Mouse (Mus musculus) heart, postnatal 36 days (tissue): ENCODE data around the gene Gm21983. TPM values are rescaled to one million over a fixed set of nuclear protein-coding genes. Genes with fewer than 3 reads are reported as not detected.

Experiments
- DNase-seq, 2 experiments: peaks; one replicate each; pipeline ENCODE4 v3.0.0; 2021 to 2022
- intact Hi-C: fragments of 180-260 bp; cut with DNase I; formaldehyde crosslinking; loops from one replicate; pipeline ENCODE4 v1.15.1; 2025
- total RNA-seq, 2 experiments: library from RNA; stranded (reverse); gene quantifications; 2 replicates each; pipeline ENCODE4 v1.2.3; 2021

Gm21983 gene
- total RNA-seq, 2 experiments from 2014 or later, result not detected

- no peak for DNase-seq
- intact Hi-C loops, result no loop called here
Measured at GRCm38 (mm10) chr7:27189271-27189931, 8.5 kb upstream of the Gm21983 start.

- intact Hi-C loops, result no loop called here
- no peak for DNase-seq
Measured at GRCm38 (mm10) chr7:27185986-27186385, 5.1 kb upstream of the Gm21983 start.

GRCm38 (mm10) chr7:27184964-27185363 lies 4.1 kb upstream of the Gm21983 start:
- intact Hi-C loops, result no loop called here

GRCm38 (mm10) chr7:27182498-27182897 lies 1.6 kb upstream of the Gm21983 start:
- intact Hi-C loops, result no loop called here
- no peak for DNase-seq

More at GRCm38 (mm10) chr7:27184964-27185363, 4.1 kb upstream of the Gm21983 start:
- DNase-seq, result peak in 1 of 2 experiments; percentile 41

- peak in 1 of 2 experiments; percentile 69 for DNase-seq
- intact Hi-C loops, result loop anchor here (1.0 kb wide), 1 partner anchor 12 kb away; no protein-coding TSS in a partner anchor
Measured at GRCm38 (mm10) chr7:27180036-27180435, 850 bp downstream of the Gm21983 start.

- intact Hi-C loops, result loop anchor here (1.0 to 2.0 kb wide), 2 partner anchors 16 to 17 kb away; partner anchors contain the start of gene BC024978
- no peak for DNase-seq
Measured at GRCm38 (mm10) chr7:27179217-27179918, 1.5 kb downstream of the Gm21983 start.

GRCm38 (mm10) chr7:27178324-27179216 lies 2.3 kb downstream of the Gm21983 start, which contains the start of gene Rab4b:
TSS of gene Rab4b (minus strand) at chr7:27178896.
- DNase-seq, result peak; percentile 97 to 99
- intact Hi-C loops, result loop anchor here (1.0 to 2.0 kb wide), 2 partner anchors 16 to 17 kb away; partner anchors contain the start of gene BC024978

- intact Hi-C loops, result loop anchor here (2.0 kb wide), 1 partner anchor 15 kb away; no protein-coding TSS in a partner anchor
- no peak for DNase-seq
Measured at GRCm38 (mm10) chr7:27177942-27178323, 3.0 kb downstream of the Gm21983 start.

- intact Hi-C loops, result no loop called here
- DNase-seq, result no peak
Measured at GRCm38 (mm10) chr7:27174896-27175295, 6.0 kb downstream of the Gm21983 start.

- intact Hi-C loops, result no loop called here
- no peak for DNase-seq
Measured at GRCm38 (mm10) chr7:27174496-27174895, 6.4 kb downstream of the Gm21983 start.

GRCm38 (mm10) chr7:27170981-27171380 lies 9.9 kb downstream of the Gm21983 start:
- no peak for DNase-seq
- intact Hi-C loops, result no loop called here

- intact Hi-C loops, result loop anchor here (10.0 kb wide), 1 partner anchor 316 kb away; the partner anchor contains the start of gene Sertad1
- DNase-seq, result no peak
Measured at GRCm38 (mm10) chr7:27168371-27168770, 12.5 kb downstream of the Gm21983 start.

- DNase-seq, result no peak
- intact Hi-C loops, result loop anchor here (2.0 to 10.0 kb wide), 2 partner anchors 27 to 317 kb away; partner anchors contain the start of genes BC024978 and Sertad1
Measured at GRCm38 (mm10) chr7:27167475-27168094, 13.3 kb downstream of the Gm21983 start.

- intact Hi-C loops, result loop anchor here (2.0 to 10.0 kb wide), 2 partner anchors 28 to 318 kb away; partner anchors contain the start of genes BC024978 and Sertad1
- DNase-seq, result peak; percentile 95 to 97
Measured at GRCm38 (mm10) chr7:27166614-27167474, 14.0 kb downstream of the Gm21983 start, which contains the start of gene Egln2. TSS of gene Egln2 (minus strand) at chr7:27166802.

- intact Hi-C loops, result loop anchor here (2.0 to 10.0 kb wide), 2 partner anchors 29 to 319 kb away; partner anchors contain the start of genes BC024978 and Sertad1
- peak; percentile 87 to 93 for DNase-seq
Measured at GRCm38 (mm10) chr7:27166229-27166613, 14.7 kb downstream of the Gm21983 start.

- intact Hi-C loops, result loop anchor here (2.0 to 10.0 kb wide), 2 partner anchors 29 to 319 kb away; partner anchors contain the start of genes BC024978 and Sertad1
- DNase-seq, result no peak
Measured at GRCm38 (mm10) chr7:27165696-27166095, 15.2 kb downstream of the Gm21983 start.

GRCm38 (mm10) chr7:27165007-27165655 lies 15.8 kb downstream of the Gm21983 start:
- no peak for DNase-seq
- intact Hi-C loops, result loop anchor here (10.0 kb wide), 1 partner anchor 320 kb away; the partner anchor contains the start of gene Sertad1
